Mouse (Mus musculus) forebrain, postnatal 0 days (tissue): ENCODE measurements at regions not wholly inside any gene's neighbourhood (a gene's known extent, or its start where the extent isn't known, plus 50 kb on each side); places are given as distances from the start of the nearest gene placed in this dataset.

Experiments used
- ATAC-seq: fragments of 200-750 bp; cut with Nextera tagmentation; 2 replicates; pipeline ENCODE4 v1.8.0; 2017; ENCODE audit warnings: mild to moderate bottlenecking, moderate library complexity
- DNase-seq: peaks from one replicate; pipeline ENCODE4 v3.0.0-alpha.2; 2015
- H3K27ac ChIP-seq: fragments of 300-500 bp; sonication (generic); 2 replicates; pipeline ENCODE4 v1.5.1; 2014; ENCODE audit warnings: low read depth, mild to moderate bottlenecking, antibody characterized with exemption, low read length, moderate library complexity, mixed read lengths
- H3K27me3 ChIP-seq: fragments of 300-500 bp; sonication (generic); 2 replicates; pipeline ENCODE4 v1.6.1; 2014; ENCODE audit warnings: mild to moderate bottlenecking, low read length, mixed read lengths; ENCODE audit not compliant: insufficient read depth
- H3K36me3 ChIP-seq: fragments of 300-500 bp; sonication (generic); 2 replicates; pipeline ENCODE4 v1.6.1; 2014; ENCODE audit warnings: mild to moderate bottlenecking, moderate library complexity; ENCODE audit not compliant: insufficient read depth
- H3K4me1 ChIP-seq: fragments of 300-500 bp; sonication (generic); 2 replicates; pipeline ENCODE4 v1.6.1; 2014; ENCODE audit warnings: antibody characterized with exemption; ENCODE audit not compliant: insufficient read depth
- H3K4me2 ChIP-seq: fragments of 300-500 bp; sonication (generic); 2 replicates; pipeline ENCODE4 v1.6.1; 2014; ENCODE audit warnings: low read depth, mild to moderate bottlenecking, moderate library complexity
- H3K4me3 ChIP-seq: fragments of 300-500 bp; sonication (generic); 2 replicates; pipeline ENCODE4 v1.5.1; 2014; ENCODE audit warnings: low read depth, low read length, mixed read lengths
- H3K9ac ChIP-seq: fragments of 300-500 bp; sonication (generic); 2 replicates; pipeline ENCODE4 v1.6.1; 2014; ENCODE audit warnings: mild to moderate bottlenecking
- H3K9me3 ChIP-seq: fragments of 300-500 bp; sonication (generic); 2 replicates; pipeline ENCODE4 v1.6.1; 2016; ENCODE audit warnings: low read length
- CTCF ChIP-seq: sonication (generic); IDR thresholded peaks from 2 replicates; pipeline ENCODE4 v1.5.1; 2016; ENCODE audit warnings: antibody characterized with exemption, control low read depth, low read depth
- WGBS: fragments of 180-500 bp; shearing (Covaris S2); extraction: QIAGEN DNeasy Blood & Tissue Kit; methylation state at CpG from one replicate; pipeline ENCODE4 v1.1.7; 2014; 5-methylcytosine and 5-hydroxymethylcytosine counted together

- Histone ChIP-seq H3K36me3 (no peaks in the 10 kb centered on the region), H3K4me3 (no peak overlapping the region), H3K4me1 (no peaks in the 10 kb centered on the region; the same call in 1 of the 2 replicates), H3K9ac (no peak overlapping the region), H3K27me3 (peaks cover 11% of the 10 kb centered on the region), H3K27ac (peak overlapping the region; percentile 75), H3K4me2 (peak overlapping the region; percentile 34), H3K9me3 (no peaks in the 10 kb centered on the region)
- peak; percentile 68 for DNase-seq
- WGBS = 1% methylated on average over 13 of the region's 13 CpGs
- ATAC-seq = peak; percentile 77
- 0 out of 2 replicates have a peak, but pooled peaks have one; percentile 9 for TF ChIP-seq CTCF
Observed at GRCm38 (mm10) chr4:125275259-125275658, 147.6 kb upstream of the Zc3h12a start.

GRCm38 (mm10) chr4:125270951-125271350, 143.3 kb upstream of the Zc3h12a start:
- ATAC-seq = no peak
- Histone ChIP-seq H3K27me3 (0 out of 2 replicates have a peak, but pooled peaks cover 4% of the 10 kb centered on the region), H3K9ac (no peak overlapping the region), H3K4me3 (no peak overlapping the region), H3K4me2 (no peak overlapping the region), H3K27ac (no peak overlapping the region), H3K4me1 (no peaks in the 10 kb centered on the region; the same call in 1 of the 2 replicates), H3K36me3 (no peaks in the 10 kb centered on the region), H3K9me3 (no peaks in the 10 kb centered on the region)
- 60% methylated on average over 14 of the region's 14 CpGs for WGBS
- TF ChIP-seq CTCF = no peak
- no peak for DNase-seq

GRCm38 (mm10) chr4:125266212-125266611, 138.6 kb upstream of the Zc3h12a start:
- Histone ChIP-seq H3K9ac (no peak overlapping the region), H3K4me3 (no peak overlapping the region), H3K4me1 (peaks cover 14% of the 10 kb centered on the region), H3K4me2 (no peak overlapping the region), H3K27ac (no peak overlapping the region), H3K27me3 (no peaks in the 10 kb centered on the region), H3K9me3 (no peaks in the 10 kb centered on the region), H3K36me3 (no peaks in the 10 kb centered on the region)
- ATAC-seq (no peak), DNase-seq (no peak)
- 87% methylated on average over 1 of the region's 1 CpGs for WGBS
- no peak for TF ChIP-seq CTCF

- ATAC-seq (no peak), DNase-seq (no peak)
- Histone ChIP-seq H3K27me3 (no peaks in the 10 kb centered on the region), H3K4me1 (peaks cover 18% of the 10 kb centered on the region), H3K4me2 (no peak overlapping the region), H3K27ac (no peak overlapping the region), H3K9ac (no peak overlapping the region), H3K36me3 (no peaks in the 10 kb centered on the region), H3K9me3 (no peaks in the 10 kb centered on the region), H3K4me3 (no peak overlapping the region)
- 13% methylated on average over 5 of the region's 5 CpGs for WGBS
- TF ChIP-seq CTCF = peak; percentile 74
Observed at GRCm38 (mm10) chr4:125265575-125265974, 137.9 kb upstream of the Zc3h12a start.

GRCm38 (mm10) chr4:125265065-125265464, 137.4 kb upstream of the Zc3h12a start:
- H3K9me3 ChIP-seq = no peaks in the 10 kb centered on the region
- DNase-seq (no peak), ATAC-seq (no peak)
- H3K9ac ChIP-seq = no peak overlapping the region
- H3K36me3 ChIP-seq = no peaks in the 10 kb centered on the region
- H3K27ac ChIP-seq = no peak overlapping the region
- H3K27me3 ChIP-seq = no peaks in the 10 kb centered on the region
- H3K4me2 ChIP-seq = no peak overlapping the region
- H3K4me1 ChIP-seq = peaks cover 18% of the 10 kb centered on the region
- no peak for TF ChIP-seq CTCF
- WGBS = 9% methylated on average over 7 of the region's 7 CpGs
- H3K4me3 ChIP-seq = no peak overlapping the region

GRCm38 (mm10) chr4:125261547-125261946, 133.9 kb upstream of the Zc3h12a start:
- peak; percentile 42 for DNase-seq
- Histone ChIP-seq H3K27me3 (no peaks in the 10 kb centered on the region), H3K27ac (peak overlapping the region; percentile 35; the same call in 1 of the 2 replicates), H3K9me3 (no peaks in the 10 kb centered on the region), H3K4me1 (peaks cover 18% of the 10 kb centered on the region), H3K9ac (no peak overlapping the region), H3K36me3 (no peaks in the 10 kb centered on the region), H3K4me2 (no peak overlapping the region), H3K4me3 (no peak overlapping the region)
- 16% methylated on average over 8 of the region's 8 CpGs for WGBS
- TF ChIP-seq CTCF = no peak
- peak; percentile 28 for ATAC-seq

GRCm38 (mm10) chr4:125259306-125259705, 131.7 kb upstream of the Zc3h12a start:
- Histone ChIP-seq H3K4me1 (peaks cover 18% of the 10 kb centered on the region), H3K36me3 (no peaks in the 10 kb centered on the region), H3K4me3 (no peak overlapping the region), H3K4me2 (no peak overlapping the region), H3K27me3 (no peaks in the 10 kb centered on the region; the same call in 1 of the 2 replicates), H3K9ac (no peak overlapping the region; the same call in 1 of the 2 replicates), H3K9me3 (no peaks in the 10 kb centered on the region), H3K27ac (no peak overlapping the region)
- peak; percentile 55 for DNase-seq
- peak; percentile 75 for ATAC-seq
- no peak for TF ChIP-seq CTCF
- 35% methylated on average over 10 of the region's 10 CpGs for WGBS
